Mouse (Mus musculus): ENCODE data around the gene Col9a2. TPM values are rescaled to one million over a fixed set of nuclear protein-coding genes. Genes with fewer than 3 reads are reported as not detected.

Gene Col9a2
- polyA plus RNA-seq, 1 experiment from 2014 or later, result 97.9 TPM

GRCm38 (mm10) chr4:121023941-121024340, 15.2 kb upstream of the Col9a2 start:
- no peak for ATAC-seq (ENCODE audit: insufficient number of reproducible peaks, low FRiP score, low TSS enrichment, low read depth)
- no peak overlapping the region for H3K4me3 ChIP-seq (replicated peaks)
- no peak overlapping the region for H3K4me2 ChIP-seq (replicated peaks)
- no peaks in the 10 kb centered on the region for H3K4me1 ChIP-seq
- no peak overlapping the region for H3K27ac ChIP-seq (replicated peaks)
- no peaks in the 10 kb centered on the region for H3K36me3 ChIP-seq
- no peaks in the 10 kb centered on the region for H3K9me3 ChIP-seq (replicated peaks)
- WGBS, result 79% methylated on average over 2 of the region's 2 CpGs
- no peaks in the 10 kb centered on the region for H3K27me3 ChIP-seq
- H3K9ac ChIP-seq, result no peak overlapping the region

GRCm38 (mm10) chr4:121025681-121026080, 13.5 kb upstream of the Col9a2 start:
- no peak overlapping the region for H3K9ac ChIP-seq

GRCm38 (mm10) chr4:121028146-121028545, 11.0 kb upstream of the Col9a2 start:
- Histone ChIP-seq H3K36me3 (no peaks in the 10 kb centered on the region), H3K27me3 (no peaks in the 10 kb centered on the region), H3K4me2 (replicated peaks) (no peak overlapping the region), H3K27ac (replicated peaks) (no peak overlapping the region), H3K9ac (no peak overlapping the region), H3K4me3 (replicated peaks) (no peak overlapping the region), H3K4me1 (no peaks in the 10 kb centered on the region), H3K9me3 (replicated peaks) (no peaks in the 10 kb centered on the region)
- ATAC-seq (ENCODE audit: insufficient number of reproducible peaks, low FRiP score, low TSS enrichment, low read depth), result no peak
- 42% methylated on average over 1 of the region's 1 CpGs for WGBS

More at GRCm38 (mm10) chr4:121025681-121026080, 13.5 kb upstream of the Col9a2 start:
- Histone ChIP-seq H3K9me3 (replicated peaks) (no peaks in the 10 kb centered on the region), H3K27ac (replicated peaks) (no peak overlapping the region), H3K36me3 (no peaks in the 10 kb centered on the region), H3K4me1 (no peaks in the 10 kb centered on the region), H3K27me3 (no peaks in the 10 kb centered on the region), H3K4me2 (replicated peaks) (no peak overlapping the region), H3K4me3 (replicated peaks) (no peak overlapping the region)
- WGBS, result 58% methylated on average over 2 of the region's 2 CpGs
- no peak for ATAC-seq (ENCODE audit: insufficient number of reproducible peaks, low FRiP score, low TSS enrichment, low read depth)

DNA sequence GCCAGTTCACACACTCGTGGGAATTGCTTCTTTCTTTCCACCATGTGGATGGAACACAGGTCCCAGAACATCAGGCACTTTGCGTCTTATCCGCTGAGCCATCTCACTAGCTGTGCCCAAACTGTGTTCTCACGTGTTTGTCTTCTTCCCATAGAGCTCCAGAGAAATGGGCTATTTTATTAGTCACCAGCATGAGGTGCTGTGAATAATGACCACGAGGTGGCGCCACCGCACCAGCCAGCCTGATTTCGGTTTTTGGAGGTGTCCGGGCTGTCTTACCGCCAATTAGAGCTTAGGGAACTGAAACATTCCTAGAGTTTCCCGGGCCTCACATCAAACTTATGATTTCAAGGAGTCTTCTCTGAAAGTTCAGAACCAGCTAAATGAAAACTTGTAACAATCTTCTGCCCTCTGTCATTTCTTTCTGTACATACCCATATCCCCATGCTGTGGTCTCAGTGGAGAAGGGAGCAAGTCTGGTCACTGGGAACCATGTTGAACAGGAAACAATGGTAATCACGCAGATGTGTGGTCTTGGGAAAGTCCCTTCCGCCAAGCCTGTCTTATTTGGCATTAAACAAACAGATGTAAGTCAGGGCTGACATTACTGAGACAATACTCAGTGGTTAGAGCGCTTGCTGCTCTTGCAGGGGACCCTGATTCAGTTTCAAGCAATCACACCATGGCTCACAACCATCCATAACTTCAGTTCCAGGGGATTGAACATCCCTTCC, 10.4 kb upstream of the Col9a2 start:
- no peaks in the 10 kb centered on the region for H3K4me1 ChIP-seq
- H3K9ac ChIP-seq, result no peak overlapping the region
- no peaks in the 10 kb centered on the region for H3K9me3 ChIP-seq (replicated peaks)
- ATAC-seq (ENCODE audit: insufficient number of reproducible peaks, low FRiP score, low TSS enrichment, low read depth), result no peak
- no peaks in the 10 kb centered on the region for H3K27me3 ChIP-seq
- no peak overlapping the region for H3K4me2 ChIP-seq (replicated peaks)
- H3K4me3 ChIP-seq (replicated peaks), result no peak overlapping the region
- no peak overlapping the region for H3K27ac ChIP-seq (replicated peaks)
- WGBS, result 24% methylated on average over 14 of the region's 14 CpGs
- no peaks in the 10 kb centered on the region for H3K36me3 ChIP-seq

GRCm38 (mm10) chr4:121029632-121030031, 9.6 kb upstream of the Col9a2 start:
- Histone ChIP-seq H3K36me3 (no peaks in the 10 kb centered on the region), H3K4me3 (replicated peaks) (no peak overlapping the region), H3K27me3 (no peaks in the 10 kb centered on the region), H3K4me1 (no peaks in the 10 kb centered on the region), H3K9me3 (replicated peaks) (no peaks in the 10 kb centered on the region), H3K4me2 (replicated peaks) (no peak overlapping the region), H3K9ac (no peak overlapping the region), H3K27ac (replicated peaks) (no peak overlapping the region)
- 73% methylated on average over 3 of the region's 3 CpGs for WGBS
- no peak for ATAC-seq (ENCODE audit: insufficient number of reproducible peaks, low FRiP score, low TSS enrichment, low read depth)

DNA sequence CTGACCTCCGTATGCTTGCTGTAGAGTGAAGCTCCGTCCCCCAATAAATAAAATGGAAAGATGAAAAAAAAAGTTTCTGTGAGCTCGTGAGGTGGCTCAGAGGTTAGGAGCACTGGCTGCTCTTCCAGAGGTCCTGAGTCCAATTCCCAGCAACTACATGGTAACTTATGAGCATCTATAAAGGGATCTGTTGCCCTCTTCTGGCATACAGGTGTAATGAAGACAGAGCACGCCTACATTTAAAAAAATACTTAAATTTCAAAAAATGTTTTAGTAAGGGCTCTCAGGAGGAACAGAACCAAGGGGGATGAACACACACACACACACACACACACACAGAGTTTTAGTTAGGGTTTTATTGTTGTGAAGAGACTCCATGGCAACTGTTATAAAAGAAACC, 7.7 kb upstream of the Col9a2 start:
- Histone ChIP-seq H3K9me3 (replicated peaks) (no peaks in the 10 kb centered on the region), H3K27me3 (no peaks in the 10 kb centered on the region), H3K4me2 (replicated peaks) (no peak overlapping the region), H3K4me1 (no peaks in the 10 kb centered on the region), H3K27ac (replicated peaks) (no peak overlapping the region), H3K9ac (no peak overlapping the region), H3K36me3 (no peaks in the 10 kb centered on the region), H3K4me3 (replicated peaks) (no peak overlapping the region)
- ATAC-seq (ENCODE audit: insufficient number of reproducible peaks, low FRiP score, low TSS enrichment, low read depth), result no peak
- whole genome bisulfite sequencing, result 60% methylated on average over 4 of the region's 4 CpGs

- Histone ChIP-seq H3K9ac (no peak overlapping the region), H3K27me3 (0 out of 2 replicates have a peak, but pooled peaks cover 2% of the 10 kb centered on the region), H3K4me3 (replicated peaks) (no peak overlapping the region), H3K4me2 (replicated peaks) (no peak overlapping the region), H3K36me3 (no peaks in the 10 kb centered on the region), H3K4me1 (no peaks in the 10 kb centered on the region), H3K27ac (replicated peaks) (no peak overlapping the region), H3K9me3 (replicated peaks) (no peaks in the 10 kb centered on the region)
- ATAC-seq (ENCODE audit: insufficient number of reproducible peaks, low FRiP score, low TSS enrichment, low read depth), result no peak
- WGBS, result 62% methylated on average over 2 of the region's 2 CpGs
These were observed 6.2 kb upstream of the Col9a2 start for GRCm38 (mm10) chr4:121033006-121033405.

- peaks cover 27% of the 10 kb centered on the region for H3K4me1 ChIP-seq
- 60% methylated on average over 14 of the region's 14 CpGs for WGBS
- H3K4me2 ChIP-seq (replicated peaks), result peak overlapping the region; percentile 68
- peak overlapping the region; percentile 40; the same call in 1 of the 2 replicates for H3K9ac ChIP-seq
- no peak for ATAC-seq (ENCODE audit: insufficient number of reproducible peaks, low FRiP score, low TSS enrichment, low read depth)
- no peaks in the 10 kb centered on the region for H3K9me3 ChIP-seq (replicated peaks)
- peak overlapping the region; percentile 47 for H3K4me3 ChIP-seq (replicated peaks)
- H3K27ac ChIP-seq (replicated peaks), result peak overlapping the region; percentile 78
- peaks cover 18% of the 10 kb centered on the region for H3K27me3 ChIP-seq
- no peaks in the 10 kb centered on the region for H3K36me3 ChIP-seq
These were observed 1.1 kb downstream of the Col9a2 start for GRCm38 (mm10) chr4:121040323-121040722.

- H3K27ac ChIP-seq (replicated peaks), result peak overlapping the region; percentile 78
- no peak overlapping the region for H3K9ac ChIP-seq
- WGBS, result 15% methylated on average over 18 of the region's 18 CpGs
- peak; percentile 75 for ATAC-seq (ENCODE audit: insufficient number of reproducible peaks, low FRiP score, low TSS enrichment, low read depth)
- no peaks in the 10 kb centered on the region for H3K36me3 ChIP-seq
- peak overlapping the region; percentile 68 for H3K4me2 ChIP-seq (replicated peaks)
- H3K4me3 ChIP-seq (replicated peaks), result peak overlapping the region; percentile 47
- peaks cover 27% of the 10 kb centered on the region for H3K4me1 ChIP-seq
- peaks cover 18% of the 10 kb centered on the region for H3K27me3 ChIP-seq
- no peaks in the 10 kb centered on the region for H3K9me3 ChIP-seq (replicated peaks)
These were observed 1.9 kb downstream of the Col9a2 start for GRCm38 (mm10) chr4:121040897-121041671.

DNA sequence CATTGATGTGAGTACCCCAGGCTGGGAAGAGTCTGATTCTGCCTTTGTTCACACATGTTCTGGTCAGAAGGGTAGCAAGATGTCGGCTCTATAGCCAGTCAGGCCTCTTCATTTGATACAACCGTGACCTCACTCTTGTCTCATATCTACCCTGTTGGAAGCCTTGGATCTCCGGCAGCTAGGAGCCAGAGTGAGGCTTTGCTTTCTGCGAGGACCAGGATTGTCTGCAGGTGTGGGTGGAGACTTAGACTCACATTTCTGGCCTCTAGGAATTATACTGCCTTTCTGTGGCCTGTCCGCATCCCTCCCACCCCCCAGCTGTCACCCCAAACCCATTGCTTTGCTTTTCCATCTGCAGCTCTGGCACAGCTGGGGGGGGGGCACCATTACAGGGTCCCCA, 3.3 kb downstream of the Col9a2 start:
- Histone ChIP-seq H3K27ac (replicated peaks) (0 out of 2 replicates have a peak overlapping the region, but pooled peaks have one; percentile 22), H3K36me3 (no peaks in the 10 kb centered on the region), H3K27me3 (peaks cover 18% of the 10 kb centered on the region), H3K4me1 (peaks cover 27% of the 10 kb centered on the region), H3K9ac (no peak overlapping the region), H3K4me2 (replicated peaks) (0 out of 2 replicates have a peak overlapping the region, but pooled peaks have one; percentile 36), H3K4me3 (replicated peaks) (no peak overlapping the region), H3K9me3 (replicated peaks) (no peaks in the 10 kb centered on the region)
- no peak for ATAC-seq (ENCODE audit: insufficient number of reproducible peaks, low FRiP score, low TSS enrichment, low read depth)
- WGBS, result 56% methylated on average over 5 of the region's 5 CpGs

DNA sequence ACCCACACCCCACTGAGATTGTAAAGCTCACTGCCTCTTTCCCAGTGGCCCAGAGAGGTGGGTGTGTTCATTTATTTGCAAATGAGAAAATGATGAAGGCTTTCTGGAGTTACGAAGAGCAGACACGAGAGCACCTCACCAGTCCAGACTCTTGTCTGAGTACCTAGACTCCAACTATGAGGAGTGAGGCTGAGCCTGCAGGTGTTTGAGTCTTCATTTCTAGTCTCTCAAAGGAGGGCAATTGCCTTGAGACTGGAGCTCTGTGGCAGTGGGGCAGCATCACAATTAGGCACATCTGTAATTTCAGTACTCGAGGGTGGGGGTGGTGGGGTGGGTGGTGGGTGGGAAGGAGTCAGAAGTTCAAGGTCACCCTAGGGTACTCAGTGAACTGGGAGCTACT, 3.8 kb downstream of the Col9a2 start:
- Histone ChIP-seq H3K4me3 (replicated peaks) (no peak overlapping the region), H3K4me2 (replicated peaks) (no peak overlapping the region), H3K27me3 (peaks cover 17% of the 10 kb centered on the region), H3K36me3 (no peaks in the 10 kb centered on the region), H3K27ac (replicated peaks) (0 out of 2 replicates have a peak overlapping the region, but pooled peaks have one; percentile 22), H3K9ac (no peak overlapping the region), H3K9me3 (replicated peaks) (no peaks in the 10 kb centered on the region), H3K4me1 (peaks cover 27% of the 10 kb centered on the region)
- 63% methylated on average over 3 of the region's 3 CpGs for WGBS
- ATAC-seq (ENCODE audit: insufficient number of reproducible peaks, low FRiP score, low TSS enrichment, low read depth), result no peak

Measured in embryonic facial prominence, embryonic 15.5 days (tissue).